Mouse (Mus musculus) small intestine, adult 2 months (tissue): ENCODE results near the gene Ckb. TPM values are rescaled to one million over a fixed set of nuclear protein-coding genes. Genes with fewer than 3 reads are reported as not detected.

Source experiments
- H3K27ac ChIP-seq: fragments of 200-500 bp; 2 replicates; pipeline ENCODE4 v1.5.1; 2012; ENCODE audit warnings: low read depth, low read length, control low read depth, inconsistent platforms; ENCODE audit not compliant: insufficient read depth
- H3K27me3 ChIP-seq: fragments of 200-500 bp; 2 replicates; pipeline ENCODE4 v1.6.1; 2012; ENCODE audit warnings: mild to moderate bottlenecking, moderate library complexity, low read length, inconsistent platforms; ENCODE audit not compliant: control insufficient read depth, insufficient read depth
- H3K36me3 ChIP-seq: fragments of 200-500 bp; 2 replicates; pipeline ENCODE4 v1.6.1; 2012; ENCODE audit warnings: mild to moderate bottlenecking, low read length, control low read depth, inconsistent platforms; ENCODE audit not compliant: control insufficient read depth, insufficient read depth
- H3K4me1 ChIP-seq: fragments of 200-500 bp; 2 replicates; pipeline ENCODE4 v1.6.1; 2012; ENCODE audit warnings: low read length, inconsistent platforms, mixed read lengths; ENCODE audit not compliant: control insufficient read depth, insufficient read depth, insufficient read length
- H3K4me3 ChIP-seq: fragments of 200-500 bp; 2 replicates; pipeline ENCODE4 v1.5.1; 2012; ENCODE audit warnings: low read depth, mild to moderate bottlenecking, control low read depth, inconsistent platforms, low read length, moderate library complexity
- CTCF ChIP-seq: fragments of 200-500 bp; IDR thresholded peaks from 2 replicates; pipeline ENCODE4 v1.5.1; 2012; ENCODE audit warnings: low read depth, mild to moderate bottlenecking, control low read depth, inconsistent platforms, low read length, moderate library complexity, mixed read lengths; ENCODE audit not compliant: insufficient replicate concordance, insufficient read length; ENCODE audit errors: extremely low read depth
- POLR2A ChIP-seq: fragments of 200-500 bp; IDR thresholded peaks from 2 replicates; pipeline ENCODE4 v1.6.1; 2012; ENCODE audit warnings: low read depth, mild to moderate bottlenecking, control low read depth, inconsistent platforms, low read length, moderate library complexity
- WGBS: fragments of 180-500 bp; shearing (Covaris S2); methylation state at CpG from one replicate; pipeline ENCODE4 v1.1.7; 2018; 5-methylcytosine and 5-hydroxymethylcytosine counted together
- polyA plus RNA-seq: library from polyadenylated mRNA; depleted of rRNA; stranded (reverse); fragments of >200 nt; gene quantifications from 2 replicates; pipeline ENCODE4 v1.2.3, GENCODE M21; 2012

The Ckb gene
- polyA plus RNA-seq, 1 experiment = 599 TPM

DNA sequence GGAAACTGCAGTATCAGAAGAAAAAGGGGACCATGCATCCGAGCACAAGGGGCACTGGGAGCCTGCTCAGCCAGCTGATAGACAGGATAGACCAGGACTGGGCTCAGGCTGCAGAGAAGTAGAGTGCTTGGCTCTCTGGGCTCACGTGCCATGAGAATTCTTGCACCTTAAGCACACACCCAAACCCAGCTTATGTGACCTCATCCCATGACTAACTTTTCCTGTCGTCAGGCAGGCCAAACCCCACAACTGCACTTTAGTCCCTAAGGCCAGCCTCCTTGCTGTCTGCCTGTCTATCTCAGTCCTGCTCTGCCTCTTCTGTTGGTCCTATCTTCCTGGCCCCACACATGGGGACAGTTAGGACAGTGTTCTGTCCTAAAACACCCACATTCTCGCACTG lies 25.6 kb upstream of the Ckb start:
- no peaks in the 10 kb centered on the region for H3K36me3 ChIP-seq

DNA sequence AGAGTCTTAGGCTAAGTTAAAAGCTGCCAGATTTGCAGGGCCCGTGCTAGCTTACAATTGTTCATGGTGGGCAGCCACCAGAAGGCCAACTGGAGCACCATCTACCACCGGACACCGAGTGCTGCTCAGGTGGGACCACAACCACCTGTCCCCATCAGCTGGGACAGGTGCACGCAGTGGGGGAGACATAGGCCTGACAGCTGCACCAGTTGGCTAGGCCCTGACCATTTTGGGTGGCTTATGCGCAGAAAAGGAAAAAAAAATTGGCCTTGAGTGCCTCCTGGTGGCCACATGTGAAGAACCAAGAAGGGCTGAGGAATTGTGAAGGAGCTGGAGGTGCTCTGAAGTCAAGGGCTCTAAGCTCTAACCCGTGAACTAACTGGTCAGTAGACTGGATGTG lies 24.1 kb upstream of the Ckb start:
- TF ChIP-seq CTCF = peak; percentile 83; the same call in 1 of the 2 replicates
- TF ChIP-seq POLR2A = no peak
- no peak overlapping the region for H3K27ac ChIP-seq
- WGBS = 31% methylated on average over 6 of the region's 6 CpGs
- peaks cover 14% of the 10 kb centered on the region for H3K4me1 ChIP-seq
- H3K27me3 ChIP-seq = no peaks in the 10 kb centered on the region
- H3K36me3 ChIP-seq = no peaks in the 10 kb centered on the region
- H3K4me3 ChIP-seq = no peak overlapping the region

More for the DNA sequence above, 25.6 kb upstream of the Ckb start:
- 60% methylated on average over 4 of the region's 4 CpGs for WGBS
- no peak for TF ChIP-seq CTCF
- no peak for TF ChIP-seq POLR2A
- Histone ChIP-seq H3K27ac (peak overlapping the region; percentile 66), H3K27me3 (no peaks in the 10 kb centered on the region), H3K4me1 (peaks cover 3% of the 10 kb centered on the region), H3K4me3 (no peak overlapping the region)

DNA sequence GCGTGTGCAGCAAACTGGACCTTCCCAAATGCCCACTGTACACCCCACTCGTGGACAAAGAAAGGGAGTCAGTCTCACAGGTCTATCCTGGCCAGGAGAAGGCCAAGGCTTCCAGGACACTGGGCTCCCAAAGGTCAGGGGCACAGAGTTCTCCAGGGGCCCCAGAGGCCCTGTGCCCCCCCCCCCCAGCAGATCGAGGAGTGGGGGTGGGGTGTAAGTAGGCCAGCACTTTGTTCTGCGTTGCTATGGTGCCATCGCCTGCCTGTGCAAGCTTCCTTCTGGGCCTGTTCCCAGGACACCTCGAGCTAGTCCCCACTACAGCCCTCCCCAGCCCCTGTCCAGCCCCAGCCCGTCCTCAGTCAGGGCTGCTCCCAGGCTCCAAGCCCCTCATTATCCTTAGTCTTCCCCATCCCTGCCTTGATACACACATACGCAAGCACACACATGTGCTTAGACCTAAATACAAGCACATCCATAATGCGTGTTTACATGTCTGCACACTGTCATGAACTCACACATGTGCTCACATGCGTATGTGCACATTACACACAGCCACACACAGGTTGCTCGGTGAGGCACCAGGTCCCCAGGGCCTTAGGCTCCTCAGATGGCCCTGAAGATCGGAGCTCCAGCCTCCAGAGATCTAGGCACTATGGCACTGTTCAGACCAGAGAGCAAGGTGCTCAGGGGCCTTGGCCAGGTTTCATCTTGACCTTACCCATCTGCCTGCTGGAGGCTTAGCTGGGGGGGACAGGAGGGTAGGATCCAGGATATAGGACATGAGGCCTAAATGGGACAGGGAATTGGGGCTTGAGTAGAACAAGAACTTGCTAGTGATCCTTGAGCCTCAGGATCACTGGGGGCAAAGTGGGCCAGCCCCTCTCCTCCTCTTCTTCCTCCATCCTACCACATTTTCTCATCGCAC lies 23.0 kb upstream of the Ckb start:
- Histone ChIP-seq H3K27ac (peak overlapping the region; percentile 32; the same call in 1 of the 2 replicates), H3K36me3 (no peaks in the 10 kb centered on the region), H3K4me3 (no peak overlapping the region), H3K4me1 (peaks cover 16% of the 10 kb centered on the region), H3K27me3 (no peaks in the 10 kb centered on the region)
- WGBS = 74% methylated on average over 13 of the region's 13 CpGs
- TF ChIP-seq CTCF (no peak), POLR2A (no peak)

DNA sequence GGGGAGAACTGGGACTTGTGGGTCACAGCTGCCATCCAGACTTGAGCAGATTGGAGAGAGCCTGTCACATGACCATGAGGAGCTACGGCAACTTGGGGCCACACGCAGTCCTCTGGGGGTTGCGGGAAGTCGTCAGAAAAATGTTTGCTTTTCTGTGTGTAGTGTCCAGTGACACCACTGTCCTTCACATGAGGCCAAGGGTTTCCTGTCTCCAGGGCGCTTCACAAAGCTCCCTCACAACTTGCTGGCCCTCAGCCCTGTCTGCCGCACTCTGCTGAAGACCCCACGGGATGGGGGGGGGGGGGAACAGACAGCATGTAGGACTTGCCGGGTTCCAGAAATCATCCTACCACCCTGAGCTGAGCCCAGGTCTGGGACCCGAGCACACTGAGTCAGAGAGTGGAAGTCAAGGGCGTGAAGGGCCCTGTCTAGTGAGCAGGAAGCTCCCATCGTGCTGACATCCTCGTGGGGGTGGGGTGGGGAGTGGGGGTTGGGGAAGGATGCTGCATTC lies 22.2 kb upstream of the Ckb start:
- Histone ChIP-seq H3K27me3 (no peaks in the 10 kb centered on the region), H3K4me3 (no peak overlapping the region), H3K4me1 (peaks cover 23% of the 10 kb centered on the region), H3K36me3 (no peaks in the 10 kb centered on the region), H3K27ac (peak overlapping the region; percentile 46)
- 59% methylated on average over 12 of the region's 12 CpGs for WGBS
- TF ChIP-seq POLR2A = no peak

DNA sequence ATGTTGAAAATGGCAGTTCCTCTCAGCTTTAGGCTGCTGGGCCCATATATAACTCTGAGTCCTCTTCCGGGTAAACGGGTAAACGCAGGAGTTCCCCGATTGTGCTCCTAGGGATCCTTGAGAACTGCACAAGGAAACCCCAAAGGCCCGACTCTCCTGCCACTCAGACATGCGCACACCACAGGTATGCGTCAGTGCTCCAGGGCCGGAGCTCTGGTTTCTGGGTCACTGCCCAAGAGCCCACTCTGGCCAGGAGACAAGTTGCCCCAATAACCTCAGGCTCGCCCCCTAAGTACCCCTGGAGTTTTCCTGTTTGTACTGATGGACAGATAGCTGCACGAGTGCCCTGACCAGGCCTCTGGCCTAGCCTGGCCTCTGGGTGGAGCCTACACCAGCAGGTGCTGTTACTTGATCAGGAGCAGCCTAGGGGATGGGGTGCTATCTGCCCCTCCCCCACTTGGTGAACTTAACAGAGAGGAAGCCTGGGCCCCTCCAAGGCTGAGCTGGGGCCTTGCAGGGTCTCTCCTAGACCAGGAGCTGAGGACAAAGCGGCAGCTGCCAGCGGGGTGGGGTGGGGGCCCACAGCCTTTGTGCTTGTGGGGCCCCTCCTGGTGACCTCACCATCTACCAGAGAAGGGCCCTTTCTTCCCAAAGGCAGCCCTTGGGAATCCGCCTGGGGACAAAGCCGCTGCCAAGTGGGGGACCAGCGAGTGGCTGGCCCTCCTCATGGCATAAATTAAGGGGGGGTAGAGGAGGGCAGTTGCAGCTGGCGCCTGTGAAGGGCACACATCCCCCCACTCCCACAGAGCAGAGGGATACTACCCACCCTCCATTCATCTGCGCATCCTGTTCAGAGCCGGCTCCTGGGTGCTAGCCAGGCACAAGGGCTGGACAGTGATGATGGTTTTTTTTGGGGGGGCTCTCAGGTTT lies 21.5 kb upstream of the Ckb start:
- WGBS = 73% methylated on average over 18 of the region's 18 CpGs
- H3K36me3 ChIP-seq = no peaks in the 10 kb centered on the region
- H3K27me3 ChIP-seq = no peaks in the 10 kb centered on the region
- TF ChIP-seq CTCF = no peak
- no peak for TF ChIP-seq POLR2A
- H3K4me1 ChIP-seq = peaks cover 30% of the 10 kb centered on the region
- H3K4me3 ChIP-seq = no peak overlapping the region
- peak overlapping the region; percentile 24; the same call in 1 of the 2 replicates for H3K27ac ChIP-seq

DNA sequence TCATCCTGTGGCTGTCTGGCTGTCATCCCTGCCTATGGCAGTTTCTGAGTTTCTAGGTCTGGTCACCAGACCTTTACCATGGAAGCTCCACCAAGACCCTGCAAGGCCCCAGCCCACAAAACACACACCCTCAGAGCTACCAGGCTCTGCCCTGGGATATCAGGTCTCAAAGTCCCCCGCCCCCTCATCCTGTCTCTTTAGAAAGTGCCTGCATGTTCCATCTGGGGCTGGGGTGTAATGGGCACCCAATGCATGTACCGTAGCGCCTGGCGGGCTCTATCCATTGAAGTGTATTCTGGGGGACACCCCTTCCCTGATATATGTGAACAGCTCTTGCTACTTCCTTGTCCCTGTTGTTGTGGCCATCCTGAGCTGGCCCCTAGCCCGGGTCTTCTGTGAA lies 20.8 kb upstream of the Ckb start:
- Histone ChIP-seq H3K27ac (no peak overlapping the region), H3K4me1 (peaks cover 36% of the 10 kb centered on the region), H3K27me3 (no peaks in the 10 kb centered on the region), H3K36me3 (no peaks in the 10 kb centered on the region), H3K4me3 (no peak overlapping the region)
- TF ChIP-seq POLR2A (no peak), CTCF (no peak)
- WGBS = 87% methylated on average over 5 of the region's 5 CpGs

DNA sequence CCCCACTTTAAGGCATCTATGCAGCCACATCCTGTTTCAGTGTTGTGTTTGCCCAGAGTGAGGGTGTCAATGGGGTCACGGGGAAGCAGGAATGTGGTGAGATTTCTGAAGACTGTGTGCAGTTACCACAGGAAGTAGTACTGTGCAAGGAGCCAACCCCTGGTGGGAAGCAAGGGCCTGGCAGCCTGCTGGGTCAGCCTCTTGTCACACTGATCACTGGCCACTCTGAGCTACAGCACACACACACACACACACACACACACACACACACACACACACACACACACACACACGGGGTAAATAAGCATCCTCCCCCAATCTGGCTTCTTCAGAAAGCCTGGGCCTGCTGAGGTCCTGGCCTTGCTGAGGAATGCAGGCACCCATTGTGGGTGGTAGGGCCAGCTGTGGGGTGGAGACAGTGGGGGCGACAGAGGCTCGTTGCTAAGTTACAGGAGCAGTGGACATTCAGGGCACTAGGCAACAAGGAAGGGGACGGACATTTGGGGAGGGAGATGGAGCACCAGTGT lies 19.3 kb upstream of the Ckb start:
- Histone ChIP-seq H3K27ac (peak overlapping the region; percentile 17; the same call in 1 of the 2 replicates), H3K27me3 (no peaks in the 10 kb centered on the region), H3K4me3 (no peak overlapping the region), H3K4me1 (peaks cover 50% of the 10 kb centered on the region), H3K36me3 (no peaks in the 10 kb centered on the region)
- WGBS = 63% methylated on average over 5 of the region's 5 CpGs
- TF ChIP-seq CTCF = no peak
- TF ChIP-seq POLR2A = no peak
